Mouse (Mus musculus): Measurements from ENCODE around the gene Capn7. TPM values are rescaled to one million over a fixed set of nuclear protein-coding genes. Genes with fewer than 3 reads are reported as not detected.

Gene Capn7
- total and polyA plus RNA-seq, 2 experiments from 2014 or later: 33.8 to 34.0 TPM

- Histone ChIP-seq H3K9ac (replicated peaks; ENCODE audit: low read depth, low read length) (no peak overlapping the region), H3K9me3 (replicated peaks; ENCODE audit: control insufficient read depth, low read length) (no peaks in the 10 kb centered on the region), H3K4me1 (ENCODE audit: control insufficient read depth, insufficient read depth) (0 out of 2 replicates have a peak, but pooled peaks cover 13% of the 10 kb centered on the region), H3K27ac (ENCODE audit: low read depth) (no peak overlapping the region), H3K36me3 (replicated peaks; ENCODE audit: control insufficient read depth, insufficient read depth, low read length) (no peaks in the 10 kb centered on the region), H3K4me2 (ENCODE audit: low read depth, low read length) (no peak overlapping the region), H3K27me3 (ENCODE audit: control insufficient read depth, insufficient read depth, low read length) (0 out of 2 replicates have a peak, but pooled peaks cover under 1% of the 10 kb centered on the region), H3K4me3 (ENCODE audit: low read depth, low read length) (no peak overlapping the region)
- TF ChIP-seq CTCF (IDR thresholded peaks at IDR 0.05; ENCODE audit: low read depth) (peak; percentile 17; the same call in 1 of the 2 replicates), EP300 (IDR thresholded peaks at IDR 0.05; ENCODE audit: low read depth) (no peak)
- 51% methylated on average over 5 of the region's 5 CpGs for WGBS
- DNase-seq (ENCODE audit: low spot score) (no peak), ATAC-seq (ENCODE audit: insufficient read depth, low read depth) (no peak)
These were observed 10.9 kb upstream of the Capn7 start for GRCm38 (mm10) chr14:31325551-31325950.

GRCm38 (mm10) chr14:31326770-31327169 lies 9.7 kb upstream of the Capn7 start:
- H3K36me3 ChIP-seq (replicated peaks; ENCODE audit: control insufficient read depth, insufficient read depth, low read length): no peaks in the 10 kb centered on the region
- H3K9ac ChIP-seq (replicated peaks; ENCODE audit: low read depth, low read length): no peak overlapping the region
- H3K27ac ChIP-seq (ENCODE audit: low read depth): no peak overlapping the region
- H3K4me3 ChIP-seq (ENCODE audit: low read depth, low read length): no peak overlapping the region
- no peaks in the 10 kb centered on the region for H3K9me3 ChIP-seq (replicated peaks; ENCODE audit: control insufficient read depth, low read length)
- ATAC-seq (ENCODE audit: insufficient read depth, low read depth): no peak
- no peak overlapping the region for H3K4me2 ChIP-seq (ENCODE audit: low read depth, low read length)
- 0 out of 2 replicates have a peak, but pooled peaks cover 13% of the 10 kb centered on the region for H3K4me1 ChIP-seq (ENCODE audit: control insufficient read depth, insufficient read depth)
- 0 out of 2 replicates have a peak, but pooled peaks cover 3% of the 10 kb centered on the region for H3K27me3 ChIP-seq (ENCODE audit: control insufficient read depth, insufficient read depth, low read length)
- WGBS: 70% methylated on average over 7 of the region's 7 CpGs
- TF ChIP-seq CTCF (IDR thresholded peaks at IDR 0.05; ENCODE audit: low read depth) (no peak), EP300 (IDR thresholded peaks at IDR 0.05; ENCODE audit: low read depth) (no peak)
- no peak for DNase-seq (ENCODE audit: low spot score)

DNA sequence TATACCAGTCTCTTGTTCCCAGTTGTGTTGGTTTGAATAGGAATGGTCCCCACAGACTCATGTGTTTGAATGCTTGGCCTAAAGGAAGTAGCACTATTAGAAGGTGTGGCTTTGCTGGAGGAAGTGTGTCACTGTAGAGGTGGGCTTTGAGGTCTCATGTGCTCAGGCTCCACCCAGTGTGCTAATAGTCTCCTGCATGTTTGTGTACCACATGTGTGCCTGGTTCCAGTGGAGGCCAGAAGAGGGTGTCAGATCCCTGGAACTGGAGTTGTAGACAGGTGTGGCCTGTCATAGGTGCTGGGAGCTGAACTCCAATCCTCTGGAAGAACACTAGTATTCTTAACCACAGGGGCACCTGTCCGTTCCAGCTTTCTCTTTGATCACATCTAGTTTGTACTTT lies 9.2 kb upstream of the Capn7 start:
- no peak overlapping the region for H3K4me2 ChIP-seq (ENCODE audit: low read depth, low read length)
- WGBS: 81% methylated on average over 1 of the region's 1 CpGs
- H3K9me3 ChIP-seq (replicated peaks; ENCODE audit: control insufficient read depth, low read length): no peaks in the 10 kb centered on the region
- H3K9ac ChIP-seq (replicated peaks; ENCODE audit: low read depth, low read length): no peak overlapping the region
- no peak overlapping the region for H3K4me3 ChIP-seq (ENCODE audit: low read depth, low read length)
- no peak for TF ChIP-seq EP300 (IDR thresholded peaks at IDR 0.05; ENCODE audit: low read depth)
- TF ChIP-seq CTCF (IDR thresholded peaks at IDR 0.05; ENCODE audit: low read depth): no peak
- no peak for DNase-seq (ENCODE audit: low spot score)
- no peak for ATAC-seq (ENCODE audit: insufficient read depth, low read depth)
- no peak overlapping the region for H3K27ac ChIP-seq (ENCODE audit: low read depth)
- 0 out of 2 replicates have a peak, but pooled peaks cover 3% of the 10 kb centered on the region for H3K27me3 ChIP-seq (ENCODE audit: control insufficient read depth, insufficient read depth, low read length)
- H3K36me3 ChIP-seq (replicated peaks; ENCODE audit: control insufficient read depth, insufficient read depth, low read length): no peaks in the 10 kb centered on the region
- H3K4me1 ChIP-seq (ENCODE audit: control insufficient read depth, insufficient read depth): 0 out of 2 replicates have a peak, but pooled peaks cover 13% of the 10 kb centered on the region

DNA sequence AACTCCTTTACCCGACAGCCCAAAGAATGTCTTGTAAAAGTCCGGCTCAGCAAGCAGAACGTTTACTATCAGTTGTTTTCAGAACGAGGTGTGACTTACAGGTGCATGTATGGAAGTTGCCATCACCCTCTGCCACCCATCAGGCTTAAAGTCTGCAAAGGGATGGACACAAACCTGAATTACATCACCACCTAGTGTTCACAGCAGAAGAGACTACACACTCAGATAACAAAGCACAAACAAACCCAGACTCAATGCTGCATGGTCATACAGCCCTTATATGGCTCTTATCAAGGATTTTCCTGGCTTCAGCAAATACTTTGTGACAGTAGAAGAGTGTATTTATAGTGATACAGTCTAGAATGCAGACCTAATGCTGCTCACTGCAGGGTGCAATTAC lies 8.8 kb upstream of the Capn7 start:
- 42% methylated on average over 4 of the region's 4 CpGs for WGBS
- H3K4me2 ChIP-seq (ENCODE audit: low read depth, low read length): no peak overlapping the region
- DNase-seq (ENCODE audit: low spot score) (peak; percentile 34), ATAC-seq (ENCODE audit: insufficient read depth, low read depth) (peak; percentile 56)
- H3K9ac ChIP-seq (replicated peaks; ENCODE audit: low read depth, low read length): no peak overlapping the region
- H3K4me3 ChIP-seq (ENCODE audit: low read depth, low read length): no peak overlapping the region
- no peaks in the 10 kb centered on the region for H3K36me3 ChIP-seq (replicated peaks; ENCODE audit: control insufficient read depth, insufficient read depth, low read length)
- 0 out of 2 replicates have a peak, but pooled peaks cover 13% of the 10 kb centered on the region for H3K4me1 ChIP-seq (ENCODE audit: control insufficient read depth, insufficient read depth)
- 0 out of 2 replicates have a peak, but pooled peaks cover 3% of the 10 kb centered on the region for H3K27me3 ChIP-seq (ENCODE audit: control insufficient read depth, insufficient read depth, low read length)
- H3K9me3 ChIP-seq (replicated peaks; ENCODE audit: control insufficient read depth, low read length): no peaks in the 10 kb centered on the region
- no peak overlapping the region for H3K27ac ChIP-seq (ENCODE audit: low read depth)
- TF ChIP-seq CTCF (IDR thresholded peaks at IDR 0.05; ENCODE audit: low read depth) (peak; percentile 52), EP300 (IDR thresholded peaks at IDR 0.05; ENCODE audit: low read depth) (no peak)

GRCm38 (mm10) chr14:31329741-31330140 lies 6.7 kb upstream of the Capn7 start:
- no peak for DNase-seq (ENCODE audit: low spot score)
- TF ChIP-seq EP300 (IDR thresholded peaks at IDR 0.05; ENCODE audit: low read depth) (no peak), CTCF (IDR thresholded peaks at IDR 0.05; ENCODE audit: low read depth) (no peak)

GRCm38 (mm10) chr14:31330957-31331356 lies 5.5 kb upstream of the Capn7 start:
- H3K9ac ChIP-seq (replicated peaks; ENCODE audit: low read depth, low read length): no peak overlapping the region
- DNase-seq (ENCODE audit: low spot score): no peak
- peaks cover 4% of the 10 kb centered on the region; the same call in 1 of the 2 replicates for H3K4me1 ChIP-seq (ENCODE audit: control insufficient read depth, insufficient read depth)
- H3K36me3 ChIP-seq (replicated peaks; ENCODE audit: control insufficient read depth, insufficient read depth, low read length): no peaks in the 10 kb centered on the region
- H3K4me3 ChIP-seq (ENCODE audit: low read depth, low read length): no peak overlapping the region
- no peak for ATAC-seq (ENCODE audit: insufficient read depth, low read depth)
- H3K27ac ChIP-seq (ENCODE audit: low read depth): no peak overlapping the region
- TF ChIP-seq EP300 (IDR thresholded peaks at IDR 0.05; ENCODE audit: low read depth): no peak
- no peak for TF ChIP-seq CTCF (IDR thresholded peaks at IDR 0.05; ENCODE audit: low read depth)
- H3K27me3 ChIP-seq (ENCODE audit: control insufficient read depth, insufficient read depth, low read length): 0 out of 2 replicates have a peak, but pooled peaks cover 3% of the 10 kb centered on the region
- H3K4me2 ChIP-seq (ENCODE audit: low read depth, low read length): no peak overlapping the region
- WGBS: 77% methylated on average over 4 of the region's 4 CpGs
- no peaks in the 10 kb centered on the region for H3K9me3 ChIP-seq (replicated peaks; ENCODE audit: control insufficient read depth, low read length)

More at GRCm38 (mm10) chr14:31329741-31330140, 6.7 kb upstream of the Capn7 start:
- 28% methylated on average over 2 of the region's 2 CpGs for WGBS
- no peak overlapping the region for H3K4me3 ChIP-seq (ENCODE audit: low read depth, low read length)
- H3K4me2 ChIP-seq (ENCODE audit: low read depth, low read length): no peak overlapping the region
- H3K9ac ChIP-seq (replicated peaks; ENCODE audit: low read depth, low read length): no peak overlapping the region
- 0 out of 2 replicates have a peak, but pooled peaks cover 3% of the 10 kb centered on the region for H3K27me3 ChIP-seq (ENCODE audit: control insufficient read depth, insufficient read depth, low read length)
- H3K4me1 ChIP-seq (ENCODE audit: control insufficient read depth, insufficient read depth): no peaks in the 10 kb centered on the region
- ATAC-seq (ENCODE audit: insufficient read depth, low read depth): no peak
- no peaks in the 10 kb centered on the region for H3K9me3 ChIP-seq (replicated peaks; ENCODE audit: control insufficient read depth, low read length)
- H3K36me3 ChIP-seq (replicated peaks; ENCODE audit: control insufficient read depth, insufficient read depth, low read length): no peaks in the 10 kb centered on the region
- H3K27ac ChIP-seq (ENCODE audit: low read depth): no peak overlapping the region
